Mouse (Mus musculus): Measurements from ENCODE around the gene Pax7. TPM values are rescaled to one million over a fixed set of nuclear protein-coding genes. Genes with fewer than 3 reads are reported as not detected.

Gene Pax7
- polyA plus RNA-seq, 1 experiment from 2014 or later: 0.02 TPM

DNA sequence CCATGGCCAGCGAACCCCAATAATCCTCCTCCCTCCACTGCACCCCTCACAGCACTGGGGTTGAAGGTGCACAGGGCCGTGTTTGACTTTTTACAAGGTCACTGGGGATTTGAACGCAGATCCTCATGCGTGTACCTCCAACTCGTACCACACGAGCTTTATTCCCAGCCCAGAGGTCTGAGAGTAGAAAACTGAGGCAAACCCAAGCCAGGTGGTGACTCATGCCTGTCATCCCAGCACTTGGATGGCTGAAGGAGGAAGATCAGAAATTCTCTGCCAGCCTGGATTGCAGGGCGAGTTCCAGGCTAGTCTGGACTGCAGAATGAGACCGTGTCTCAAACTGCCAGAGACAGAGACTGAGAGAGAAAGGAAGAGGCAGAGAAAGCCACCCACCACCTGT, 28.4 kb downstream of the Pax7 start:
- H3K4me1 ChIP-seq: no peaks in the 10 kb centered on the region
- no peak overlapping the region for H3K27ac ChIP-seq
- ATAC-seq (ENCODE audit: borderline replicate concordance, extremely low read depth, low FRiP score, low TSS enrichment): no peak
- 75% methylated on average over 8 of the region's 8 CpGs for WGBS
- peaks cover 73% of the 10 kb centered on the region for H3K27me3 ChIP-seq
- no peak overlapping the region for H3K9ac ChIP-seq
- H3K4me2 ChIP-seq: no peak overlapping the region
- no peak overlapping the region for H3K4me3 ChIP-seq
- no peaks in the 10 kb centered on the region for H3K36me3 ChIP-seq
- H3K9me3 ChIP-seq: no peaks in the 10 kb centered on the region

GRCm38 (mm10) chr4:139803981-139804380, 29.3 kb downstream of the Pax7 start:
- no peak overlapping the region for H3K4me3 ChIP-seq
- no peak overlapping the region for H3K4me2 ChIP-seq
- WGBS: 10% methylated on average over 2 of the region's 2 CpGs
- peaks cover 65% of the 10 kb centered on the region for H3K27me3 ChIP-seq
- H3K4me1 ChIP-seq: no peaks in the 10 kb centered on the region
- H3K9ac ChIP-seq: no peak overlapping the region
- ATAC-seq (ENCODE audit: borderline replicate concordance, extremely low read depth, low FRiP score, low TSS enrichment): no peak
- no peaks in the 10 kb centered on the region for H3K9me3 ChIP-seq
- no peaks in the 10 kb centered on the region for H3K36me3 ChIP-seq
- no peak overlapping the region for H3K27ac ChIP-seq

DNA sequence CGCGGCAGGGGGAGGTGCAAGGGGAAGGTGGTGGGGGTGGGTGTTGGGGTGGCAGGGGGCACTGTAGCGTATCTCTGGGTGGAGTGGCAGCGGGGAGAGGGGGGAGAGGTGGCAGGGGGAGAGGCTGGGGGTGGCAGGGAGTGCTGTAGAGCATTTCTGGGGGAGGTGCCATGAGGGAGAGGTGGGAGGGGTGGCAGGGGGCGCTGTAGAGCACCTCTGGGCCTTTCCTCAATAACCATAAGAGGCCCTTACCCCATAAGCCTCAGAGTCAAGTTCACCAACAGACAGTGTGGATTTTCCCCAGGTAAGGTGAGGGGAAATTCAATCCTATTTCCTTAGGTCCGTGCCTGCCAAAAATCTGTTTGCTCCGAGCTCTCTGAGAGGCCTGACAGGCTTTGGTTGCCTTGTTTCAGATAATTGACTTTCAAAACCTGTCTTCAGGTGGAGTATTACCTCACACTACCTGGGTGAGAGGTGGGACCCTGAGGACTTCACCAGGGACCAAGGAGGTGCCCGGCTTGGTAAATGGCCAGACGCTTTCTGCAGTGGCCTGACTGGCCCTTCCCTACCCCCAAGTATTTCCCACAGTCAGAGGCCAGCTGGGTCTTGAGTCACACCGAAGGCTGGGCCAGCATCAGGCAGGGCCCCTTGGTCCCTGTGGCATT, 33.8 kb downstream of the Pax7 start:
- Histone ChIP-seq H3K9me3 (no peaks in the 10 kb centered on the region), H3K36me3 (no peaks in the 10 kb centered on the region), H3K27me3 (peaks cover 34% of the 10 kb centered on the region; the same call in 1 of the 2 replicates), H3K27ac (no peak overlapping the region), H3K4me2 (no peak overlapping the region), H3K4me1 (no peaks in the 10 kb centered on the region), H3K4me3 (no peak overlapping the region), H3K9ac (no peak overlapping the region)
- 51% methylated on average over 9 of the region's 10 CpGs for WGBS
- no peak for ATAC-seq (ENCODE audit: borderline replicate concordance, extremely low read depth, low FRiP score, low TSS enrichment)

DNA sequence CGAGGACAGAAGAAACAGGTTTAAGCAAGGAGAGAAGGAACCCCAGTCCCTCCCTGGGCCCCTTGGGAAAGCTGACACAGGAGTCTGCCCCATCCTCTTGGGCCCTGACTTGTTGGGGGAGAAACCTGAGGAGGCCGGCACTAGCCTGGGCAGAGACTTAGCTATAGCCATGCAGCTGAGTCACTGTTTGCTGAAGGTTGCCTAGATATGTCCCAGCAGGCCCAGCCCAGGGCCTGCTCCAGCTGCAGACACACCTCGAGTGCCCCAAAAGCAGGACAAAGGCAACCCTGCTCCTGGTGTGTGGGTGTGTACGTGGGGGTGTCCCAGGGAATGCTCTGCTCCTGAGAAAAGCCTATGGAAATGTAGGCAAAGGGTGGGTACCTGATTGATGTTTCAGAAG, 36.0 kb downstream of the Pax7 start:
- Histone ChIP-seq H3K4me2 (no peak overlapping the region), H3K27ac (no peak overlapping the region), H3K36me3 (no peaks in the 10 kb centered on the region), H3K27me3 (peaks cover 25% of the 10 kb centered on the region; the same call in 1 of the 2 replicates), H3K4me1 (no peaks in the 10 kb centered on the region), H3K9ac (no peak overlapping the region), H3K4me3 (no peak overlapping the region), H3K9me3 (no peaks in the 10 kb centered on the region)
- WGBS: 29% methylated on average over 4 of the region's 4 CpGs
- 0 out of 2 replicates have a peak, but pooled peaks have one; percentile 46 for ATAC-seq (ENCODE audit: borderline replicate concordance, extremely low read depth, low FRiP score, low TSS enrichment)

GRCm38 (mm10) chr4:139796115-139796514, 37.2 kb downstream of the Pax7 start:
- H3K27ac ChIP-seq: no peak overlapping the region
- ATAC-seq (ENCODE audit: borderline replicate concordance, extremely low read depth, low FRiP score, low TSS enrichment): no peak
- H3K27me3 ChIP-seq: peaks cover 26% of the 10 kb centered on the region; the same call in 1 of the 2 replicates
- H3K9me3 ChIP-seq: no peaks in the 10 kb centered on the region
- no peaks in the 10 kb centered on the region for H3K4me1 ChIP-seq
- H3K4me3 ChIP-seq: no peak overlapping the region
- H3K9ac ChIP-seq: no peak overlapping the region
- 11% methylated on average over 9 of the region's 9 CpGs for WGBS
- no peak overlapping the region for H3K4me2 ChIP-seq
- H3K36me3 ChIP-seq: no peaks in the 10 kb centered on the region

GRCm38 (mm10) chr4:139791168-139791567, 42.2 kb downstream of the Pax7 start:
- peaks cover 33% of the 10 kb centered on the region for H3K27me3 ChIP-seq
- 27% methylated on average over 8 of the region's 8 CpGs for WGBS
- no peak overlapping the region for H3K4me2 ChIP-seq

GRCm38 (mm10) chr4:139789772-139790171, 43.6 kb downstream of the Pax7 start:
- Histone ChIP-seq H3K9me3 (no peaks in the 10 kb centered on the region), H3K4me1 (0 out of 2 replicates have a peak, but pooled peaks cover 5% of the 10 kb centered on the region), H3K4me2 (no peak overlapping the region), H3K9ac (no peak overlapping the region), H3K27ac (no peak overlapping the region), H3K36me3 (no peaks in the 10 kb centered on the region), H3K27me3 (peaks cover 25% of the 10 kb centered on the region), H3K4me3 (no peak overlapping the region)
- WGBS: 80% methylated on average over 7 of the region's 7 CpGs
- no peak for ATAC-seq (ENCODE audit: borderline replicate concordance, extremely low read depth, low FRiP score, low TSS enrichment)

More at GRCm38 (mm10) chr4:139791168-139791567, 42.2 kb downstream of the Pax7 start:
- H3K36me3 ChIP-seq: no peaks in the 10 kb centered on the region
- H3K4me3 ChIP-seq: no peak overlapping the region
- no peaks in the 10 kb centered on the region for H3K4me1 ChIP-seq
- no peak overlapping the region for H3K27ac ChIP-seq
- no peak for ATAC-seq (ENCODE audit: borderline replicate concordance, extremely low read depth, low FRiP score, low TSS enrichment)
- H3K9ac ChIP-seq: no peak overlapping the region
- no peaks in the 10 kb centered on the region for H3K9me3 ChIP-seq

GRCm38 (mm10) chr4:139782926-139783467, 50.3 kb downstream of the Pax7 start:
- H3K27ac ChIP-seq: no peak overlapping the region
- no peak overlapping the region for H3K9ac ChIP-seq
- ATAC-seq (ENCODE audit: borderline replicate concordance, extremely low read depth, low FRiP score, low TSS enrichment): no peak
- no peak overlapping the region for H3K4me3 ChIP-seq
- H3K27me3 ChIP-seq: peaks cover 28% of the 10 kb centered on the region
- H3K4me2 ChIP-seq: no peak overlapping the region
- H3K4me1 ChIP-seq: 0 out of 2 replicates have a peak, but pooled peaks cover 6% of the 10 kb centered on the region
- no peaks in the 10 kb centered on the region for H3K36me3 ChIP-seq
- H3K9me3 ChIP-seq: no peaks in the 10 kb centered on the region
- WGBS: 44% methylated on average over 9 of the region's 9 CpGs

GRCm38 (mm10) chr4:139771125-139771631, 62.1 kb downstream of the Pax7 start:
- no peaks in the 10 kb centered on the region for H3K4me1 ChIP-seq
- ATAC-seq (ENCODE audit: borderline replicate concordance, extremely low read depth, low FRiP score, low TSS enrichment): no peak
- 13% methylated on average over 9 of the region's 9 CpGs for WGBS
- H3K4me2 ChIP-seq: no peak overlapping the region
- no peak overlapping the region for H3K9ac ChIP-seq
- H3K36me3 ChIP-seq: no peaks in the 10 kb centered on the region
- H3K4me3 ChIP-seq: no peak overlapping the region
- no peak overlapping the region for H3K27ac ChIP-seq
- H3K9me3 ChIP-seq: no peaks in the 10 kb centered on the region
- H3K27me3 ChIP-seq: peaks cover 76% of the 10 kb centered on the region

- Histone ChIP-seq H3K27me3 (peaks cover 90% of the 10 kb centered on the region), H3K4me2 (no peak overlapping the region), H3K9ac (no peak overlapping the region), H3K4me1 (no peaks in the 10 kb centered on the region), H3K9me3 (no peaks in the 10 kb centered on the region), H3K36me3 (no peaks in the 10 kb centered on the region), H3K27ac (no peak overlapping the region), H3K4me3 (no peak overlapping the region)
- 22% methylated on average over 5 of the region's 5 CpGs for whole genome bisulfite sequencing
- no peak for ATAC-seq (ENCODE audit: borderline replicate concordance, extremely low read depth, low FRiP score, low TSS enrichment)
Measured at GRCm38 (mm10) chr4:139767823-139768222, 65.5 kb downstream of the Pax7 start.

GRCm38 (mm10) chr4:139767115-139767718, 66.1 kb downstream of the Pax7 start:
- WGBS: 5% methylated on average over 18 of the region's 18 CpGs
- H3K9ac ChIP-seq: no peak overlapping the region
- no peak overlapping the region for H3K4me2 ChIP-seq
- no peak overlapping the region for H3K4me3 ChIP-seq
- peaks cover 90% of the 10 kb centered on the region for H3K27me3 ChIP-seq
- H3K27ac ChIP-seq: no peak overlapping the region
- no peaks in the 10 kb centered on the region for H3K36me3 ChIP-seq
- peak; percentile 24; the same call in 1 of the 2 replicates for ATAC-seq (ENCODE audit: borderline replicate concordance, extremely low read depth, low FRiP score, low TSS enrichment)
- no peaks in the 10 kb centered on the region for H3K4me1 ChIP-seq
- H3K9me3 ChIP-seq: no peaks in the 10 kb centered on the region

- Histone ChIP-seq H3K36me3 (no peaks in the 10 kb centered on the region), H3K27ac (no peak overlapping the region), H3K4me2 (no peak overlapping the region), H3K4me1 (no peaks in the 10 kb centered on the region), H3K9ac (no peak overlapping the region), H3K4me3 (no peak overlapping the region), H3K27me3 (peaks cover 79% of the 10 kb centered on the region), H3K9me3 (no peaks in the 10 kb centered on the region)
- no peak for ATAC-seq (ENCODE audit: borderline replicate concordance, extremely low read depth, low FRiP score, low TSS enrichment)
- WGBS: 10% methylated on average over 13 of the region's 13 CpGs
Measured at GRCm38 (mm10) chr4:139761911-139762310, 71.4 kb downstream of the Pax7 start.
